Mouse (Mus musculus): ENCODE data around the gene Zw10.

Zw10 gene

DNA sequence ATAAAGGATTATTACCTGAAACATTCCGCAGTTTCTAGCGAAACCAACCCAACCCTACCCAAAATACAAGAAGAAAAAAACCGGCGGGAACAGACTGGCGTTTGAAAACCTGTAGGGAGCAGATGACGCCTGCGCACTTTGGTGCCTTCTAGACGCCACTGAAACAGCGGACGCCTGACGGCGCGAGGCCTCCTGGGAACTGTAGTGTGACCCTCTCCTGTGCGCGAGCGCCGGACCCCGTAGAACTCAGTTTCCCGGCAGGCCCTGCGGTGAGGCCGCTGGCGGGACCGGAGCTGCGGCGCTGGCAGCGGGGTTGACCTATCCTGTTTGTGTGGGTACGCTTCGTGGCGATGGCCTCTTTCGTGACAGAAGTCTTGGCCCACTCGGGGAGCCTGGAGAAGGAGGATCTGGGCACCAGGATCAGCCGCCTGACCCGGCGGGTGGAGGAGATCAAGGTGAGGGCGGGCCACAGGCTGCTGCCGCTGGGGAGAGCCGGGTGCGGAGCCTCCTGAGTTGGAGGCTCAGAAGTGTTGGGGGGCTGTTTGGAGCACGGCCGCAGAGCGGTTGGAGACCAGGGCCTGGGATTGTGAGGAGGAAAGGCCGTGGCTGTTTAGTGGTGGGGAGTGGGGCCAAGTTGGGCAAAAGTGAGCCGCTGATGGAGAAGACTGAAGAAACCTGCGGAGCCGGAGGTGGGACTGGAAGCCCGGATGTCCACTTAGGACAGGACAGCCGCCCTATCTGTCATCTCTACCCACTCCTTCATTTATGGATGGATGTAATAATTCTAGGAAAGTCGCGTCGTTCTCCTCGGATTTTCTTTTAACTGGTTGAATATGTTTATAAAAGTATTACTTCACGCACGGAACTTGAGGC, at the start of gene Zw10:
Zw10 (plus strand) TSS at position 281 of the 873 bp plus-strand sequence.
- DNase-seq (ENCODE audit: low read depth in 2 of 2, low spot score in 2 of 2), result peak; percentile 76 to 85

DNA sequence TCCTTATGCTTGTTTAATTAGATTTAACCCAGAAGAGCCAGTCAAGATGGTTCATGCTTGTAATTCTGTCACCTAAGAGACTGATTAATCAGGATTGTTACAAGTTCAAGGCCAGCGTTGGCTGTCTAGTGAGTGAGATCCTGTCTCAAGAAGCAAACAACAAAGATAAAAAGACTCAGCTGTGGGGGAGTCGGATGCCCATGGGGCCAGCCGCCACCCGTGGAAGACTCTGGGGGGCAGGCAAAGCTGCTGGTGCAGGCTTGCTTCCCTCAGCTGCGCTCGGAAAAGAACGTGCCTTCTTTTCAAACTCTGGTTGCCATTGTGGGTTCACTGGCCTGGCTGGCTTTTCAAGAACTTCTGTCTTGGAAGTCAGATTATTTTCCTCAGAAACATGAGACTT, 39.6 kb upstream of the Zw10 start:
- no peak for DNase-seq (ENCODE audit: low read depth in 2 of 2, low spot score in 2 of 2)

GRCm38 (mm10) chr9:49021289-49021688, 34.1 kb upstream of the Zw10 start:
- no peak for DNase-seq (ENCODE audit: low read depth in 2 of 2, low spot score in 2 of 2)

GRCm38 (mm10) chr9:49023956-49024355, 31.5 kb upstream of the Zw10 start:
- DNase-seq (ENCODE audit: low read depth in 2 of 2, low spot score in 2 of 2), result no peak

DNA sequence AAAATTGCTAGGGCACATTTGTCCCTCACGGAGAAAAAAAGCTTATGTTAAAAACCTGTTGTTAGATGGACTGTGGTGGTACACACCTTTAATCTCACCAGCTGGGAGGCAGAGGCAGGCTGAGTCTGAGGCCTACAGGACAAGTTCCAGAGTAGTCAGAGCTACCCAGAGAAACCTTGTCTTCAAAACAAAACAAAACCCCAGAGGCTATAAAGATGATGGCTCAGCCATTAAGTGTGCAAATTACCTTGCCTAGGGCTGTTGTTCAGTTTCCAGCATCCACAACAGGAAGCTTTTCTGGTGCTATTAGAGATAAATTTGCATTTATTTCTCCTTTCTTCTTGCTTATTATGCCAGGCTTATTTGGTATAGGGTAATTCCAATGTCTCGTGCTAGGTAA, 30.9 kb upstream of the Zw10 start:
- DNase-seq (ENCODE audit: low read depth in 2 of 2, low spot score in 2 of 2), result no peak

- no peak for DNase-seq (ENCODE audit: low read depth in 2 of 2, low spot score in 2 of 2)
Measured at GRCm38 (mm10) chr9:49034764-49035163, 20.6 kb upstream of the Zw10 start.

DNA sequence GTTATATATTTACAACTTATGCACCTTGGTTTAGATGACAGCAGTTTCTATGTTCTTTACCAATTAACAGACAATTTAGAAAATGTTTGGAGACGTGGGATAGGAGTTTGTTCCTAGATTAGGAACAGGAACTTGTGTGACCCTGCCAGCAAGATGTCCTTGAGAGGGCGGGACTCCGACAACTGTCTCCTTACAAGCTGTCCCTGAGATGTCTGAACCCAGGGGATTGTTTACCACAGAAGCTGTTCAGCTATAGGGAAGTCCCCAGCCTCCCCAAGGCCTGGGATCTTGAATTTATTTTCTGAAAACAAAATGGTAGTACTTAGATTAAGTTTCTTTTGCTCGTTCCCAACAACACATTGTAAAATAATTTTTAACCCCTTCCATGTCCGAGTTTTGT, 4.5 kb upstream of the Zw10 start:
- no peak for DNase-seq (ENCODE audit: low read depth in 2 of 2, low spot score in 2 of 2)

DNA sequence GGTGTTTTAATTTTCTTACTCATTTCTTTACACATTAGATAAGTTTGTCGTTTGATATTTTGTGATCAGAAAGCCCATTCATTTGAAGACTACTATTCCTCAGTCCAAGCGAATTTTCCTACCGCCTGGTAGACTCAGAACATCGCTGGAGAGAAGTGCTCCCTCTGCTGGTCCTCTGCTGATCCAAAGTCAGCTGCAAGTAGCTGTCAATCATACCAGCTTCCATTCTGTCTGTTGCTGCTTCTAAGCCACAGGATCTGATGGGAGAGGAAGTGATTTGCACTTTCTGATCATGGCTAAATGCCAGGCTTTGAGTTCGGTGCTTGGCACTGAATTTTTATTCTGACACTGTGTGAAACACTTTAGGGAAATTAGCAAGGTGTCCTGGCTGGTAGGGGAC, 4.1 kb upstream of the Zw10 start:
- DNase-seq (ENCODE audit: low read depth in 2 of 2, low spot score in 2 of 2), result peak; percentile 35 to 55

DNA sequence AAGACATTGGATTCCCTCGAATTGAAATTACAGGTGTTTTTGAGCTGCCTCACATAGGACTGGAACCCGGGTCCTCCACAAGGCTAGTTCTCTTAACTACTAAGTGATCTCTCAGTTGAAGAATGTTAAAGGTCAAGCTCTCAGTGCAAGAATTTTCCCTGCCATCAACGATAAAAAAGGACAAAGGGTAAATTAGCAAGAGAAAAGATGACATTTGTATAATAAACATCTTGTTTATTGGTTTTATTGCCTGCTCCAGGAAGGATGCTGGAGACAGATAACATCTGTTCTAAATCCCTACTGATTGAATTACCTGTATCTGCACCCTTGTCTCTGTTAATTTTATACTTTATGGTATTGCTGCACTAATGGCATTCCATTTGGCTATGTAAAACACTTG, 1.4 kb upstream of the Zw10 start:
- DNase-seq (ENCODE audit: low read depth in 2 of 2, low spot score in 2 of 2), result no peak

DNA sequence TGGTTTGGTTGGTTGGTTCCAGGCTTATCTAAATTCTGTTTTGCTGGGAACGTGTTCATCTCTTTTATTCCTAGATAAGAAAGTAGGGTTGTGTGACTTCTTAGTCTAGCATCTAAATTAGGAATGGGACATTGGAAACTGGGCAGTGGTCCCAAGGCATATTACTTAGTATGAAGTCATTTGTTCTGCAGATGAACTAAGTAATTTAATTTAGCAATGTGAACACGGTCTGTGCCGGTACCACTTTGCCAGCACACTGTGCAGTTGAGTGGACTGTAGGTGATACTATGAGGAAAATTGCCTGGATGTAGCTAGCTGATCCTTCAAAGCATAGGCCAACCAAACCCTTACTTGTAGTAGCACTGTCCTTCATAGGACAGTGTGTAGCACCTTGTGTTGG, 21.4 kb downstream of the Zw10 start:
- DNase-seq (ENCODE audit: low read depth in 2 of 2, low spot score in 2 of 2), result no peak

DNA sequence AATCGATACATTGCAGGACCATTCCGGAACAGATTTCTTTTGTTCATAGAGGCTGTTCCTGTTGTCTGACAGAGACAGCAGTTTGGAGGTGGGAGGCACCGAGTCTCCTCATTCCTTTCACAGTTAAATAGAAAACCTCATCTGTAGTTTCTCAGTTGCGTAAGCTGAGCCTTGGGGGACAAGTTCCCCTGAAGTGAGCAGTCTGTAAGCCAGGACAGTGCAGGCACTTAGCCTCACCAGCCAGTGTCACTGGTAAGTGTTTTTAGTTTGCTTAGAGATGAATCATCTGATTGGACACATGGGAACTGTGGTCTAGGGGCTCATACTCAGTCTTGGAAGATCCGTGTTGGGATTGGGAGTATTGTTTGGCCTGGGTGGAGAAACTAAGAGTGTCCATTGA, 25.7 kb downstream of the Zw10 start, which contains the start of gene Tmprss5:
Tmprss5 (plus strand) TSS at position 154 of the 400 bp plus-strand sequence.
- no peak for DNase-seq (ENCODE audit: low read depth in 2 of 2, low spot score in 2 of 2)

- DNase-seq (ENCODE audit: low read depth in 2 of 2, low spot score in 2 of 2), result no peak
Measured at GRCm38 (mm10) chr9:49081561-49081960, 26.1 kb downstream of the Zw10 start.

DNA sequence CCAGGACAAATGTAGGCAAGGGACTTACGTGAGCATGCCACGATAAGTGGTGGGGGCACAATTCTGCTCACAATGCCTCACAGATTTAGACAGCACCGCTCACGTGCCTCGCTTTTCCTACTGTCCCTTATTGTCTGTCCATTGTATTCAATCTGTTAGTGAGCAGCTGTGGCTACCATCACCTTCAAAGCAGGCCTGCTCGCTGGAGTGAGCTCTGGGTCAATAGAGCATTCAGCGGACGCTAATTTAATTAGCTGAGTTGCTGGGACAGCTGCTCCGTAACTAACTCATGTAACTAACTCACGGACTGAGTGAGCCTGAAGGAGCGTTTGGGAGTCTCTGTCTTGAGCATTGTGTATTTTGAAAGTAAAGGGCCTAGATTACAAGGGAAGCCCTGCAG, 31.9 kb downstream of the Zw10 start:
- no peak for DNase-seq (ENCODE audit: low read depth in 2 of 2, low spot score in 2 of 2)

- DNase-seq (ENCODE audit: low read depth in 2 of 2, low spot score in 2 of 2), result no peak
Measured at GRCm38 (mm10) chr9:49098871-49099270, 43.5 kb downstream of the Zw10 start.

DNA sequence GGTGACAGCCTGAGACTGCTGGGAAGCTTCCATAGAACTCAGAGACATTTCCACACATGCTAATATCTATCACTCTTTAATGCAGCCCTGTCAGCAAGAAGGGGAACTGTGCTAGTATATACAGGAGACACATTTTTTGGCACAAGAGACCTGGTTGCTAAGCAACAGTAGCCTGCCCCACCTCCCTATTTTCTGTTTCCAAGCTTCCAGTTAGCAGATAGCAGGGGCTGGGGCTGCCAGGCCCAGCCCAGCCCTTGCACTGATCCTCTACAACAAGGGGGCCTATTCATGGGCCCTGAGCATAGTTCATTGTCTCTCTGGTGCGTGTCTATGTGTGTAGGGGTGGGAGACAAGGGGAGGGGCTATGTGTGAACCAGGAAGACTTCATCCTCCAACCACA, 46.9 kb downstream of the Zw10 start:
- no peak for DNase-seq (ENCODE audit: low read depth in 2 of 2, low spot score in 2 of 2)

DNA sequence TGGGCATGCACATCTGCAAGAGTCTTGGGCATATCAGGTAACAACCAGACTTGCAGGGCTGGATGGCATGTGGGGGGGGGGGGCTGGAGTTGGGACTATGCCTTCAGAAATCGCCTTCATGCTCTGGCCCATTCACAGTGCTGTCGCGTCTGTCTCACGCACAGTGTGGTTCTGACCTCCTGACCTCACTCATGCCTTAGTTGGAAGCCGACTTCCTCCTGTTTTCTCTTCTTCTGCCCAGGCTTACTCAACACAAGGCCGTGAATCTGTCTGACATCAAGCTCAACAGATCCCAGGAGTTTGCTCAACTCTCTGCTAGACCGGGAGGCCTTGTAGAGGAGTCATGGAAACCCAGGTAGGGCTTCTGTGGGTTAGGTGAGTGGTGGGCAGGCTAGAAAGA, 53.7 kb downstream of the Zw10 start:
- DNase-seq (ENCODE audit: low read depth in 2 of 2, low spot score in 2 of 2), result no peak

DNA sequence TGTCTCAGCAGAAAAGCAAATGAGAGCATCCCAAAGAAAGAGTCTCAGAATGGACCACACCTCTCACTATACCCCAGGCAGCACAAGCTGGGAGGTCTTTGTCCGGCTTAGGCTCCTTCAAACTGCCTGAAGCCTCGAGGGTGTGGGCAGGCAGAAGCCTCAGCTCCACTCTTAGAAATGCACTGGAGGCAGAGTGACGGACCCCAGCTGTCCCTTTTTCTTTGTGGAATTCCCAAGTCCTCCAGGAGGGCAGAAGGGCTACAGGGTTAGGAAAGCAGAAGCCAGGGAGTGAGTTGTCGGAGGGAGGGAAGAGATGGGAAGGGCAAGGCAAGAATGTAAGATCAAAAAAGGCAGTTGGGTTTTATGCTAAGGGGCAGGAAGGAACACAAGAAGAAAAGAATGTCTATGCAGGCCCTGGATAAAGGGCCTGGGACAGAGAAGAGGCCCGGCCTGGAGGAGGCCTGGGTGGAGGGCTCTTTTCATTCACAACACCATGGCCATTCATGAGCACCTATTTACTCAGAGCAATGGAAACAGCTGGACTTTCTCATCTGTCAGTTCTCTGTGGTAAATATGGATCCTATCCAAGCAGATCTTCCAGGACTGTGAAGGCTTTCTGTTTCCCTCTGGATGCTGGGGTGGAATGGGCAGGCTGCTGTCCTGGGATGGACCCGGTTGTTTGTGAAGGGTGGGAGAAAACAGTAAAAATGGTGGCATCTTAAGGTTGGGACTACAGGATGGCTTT, 55.2 kb downstream of the Zw10 start:
- DNase-seq (ENCODE audit: low read depth in 2 of 2, low spot score in 2 of 2), result no peak

DNA sequence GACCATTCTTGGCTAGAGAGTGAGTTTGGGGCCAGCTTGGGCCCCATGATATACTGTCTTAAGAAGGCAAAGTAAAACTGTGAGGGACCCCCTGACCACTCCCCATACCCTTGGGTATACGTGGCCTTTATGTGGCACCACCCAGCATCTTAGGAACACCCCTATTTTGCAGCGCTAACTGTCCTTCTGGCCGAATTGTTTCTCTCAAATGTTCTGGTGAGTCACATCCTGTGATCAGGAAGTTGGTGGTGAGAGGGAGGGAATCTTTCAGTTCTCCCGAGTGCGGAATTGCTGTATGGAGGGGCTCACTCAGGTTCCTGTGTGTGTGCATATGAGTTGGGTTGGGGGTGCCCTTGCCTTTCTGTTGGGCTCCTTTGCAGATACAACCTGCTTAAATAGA, 55.9 kb downstream of the Zw10 start:
- DNase-seq (ENCODE audit: low read depth in 2 of 2, low spot score in 2 of 2), result no peak

- no peak for DNase-seq (ENCODE audit: low read depth in 2 of 2, low spot score in 2 of 2)
Measured at GRCm38 (mm10) chr9:49118271-49118825, 62.9 kb downstream of the Zw10 start.

- DNase-seq (ENCODE audit: low read depth in 2 of 2, low spot score in 2 of 2), result no peak
Measured at GRCm38 (mm10) chr9:49119759-49120158, 64.3 kb downstream of the Zw10 start.

DNA sequence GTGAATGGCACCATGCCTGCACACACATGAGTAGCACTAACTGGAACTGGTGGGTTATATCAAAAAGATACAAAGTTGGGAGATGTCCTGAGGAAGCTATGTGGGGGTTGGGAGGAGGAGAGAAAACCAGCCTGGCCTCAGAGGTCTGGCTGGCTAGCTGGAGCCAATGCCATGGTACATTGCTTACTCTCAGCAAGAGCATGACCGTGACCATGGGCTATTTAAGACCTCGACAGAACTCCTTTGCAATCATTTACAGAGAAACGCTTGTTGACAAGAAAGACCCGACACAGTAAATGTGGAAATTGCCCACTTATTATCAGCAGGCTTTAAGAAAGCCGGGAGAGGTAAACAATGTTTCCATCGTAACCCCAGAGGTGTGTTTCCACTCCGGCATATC, 70.3 kb downstream of the Zw10 start:
- DNase-seq (ENCODE audit: low read depth in 2 of 2, low spot score in 2 of 2), result no peak

Measured in CD8-positive naive resting alpha-beta T cell, adult 2 months (primary cell).